Mouse (Mus musculus) right cerebral cortex, postnatal 36 days (tissue): ENCODE measurements around the gene Gm960.

Source experiments
- DNase-seq, 2 experiments: peaks; one replicate each; pipeline ENCODE4 v3.0.0; 2022; ENCODE audit warnings: low spot score in 2 of 2, mixed read lengths in 1 of 2

Gene Gm960

GRCm38 (mm10) chr19:4624406-4625178 lies 73.9 kb downstream of the Gm960 start:
- no peak for DNase-seq

- no peak for DNase-seq
Observed at GRCm38 (mm10) chr19:4624006-4624405, 74.5 kb downstream of the Gm960 start.

- no peak for DNase-seq
Observed at GRCm38 (mm10) chr19:4623419-4623818, 75.0 kb downstream of the Gm960 start.

GRCm38 (mm10) chr19:4622780-4623179 lies 75.7 kb downstream of the Gm960 start:
- no peak for DNase-seq

GRCm38 (mm10) chr19:4620721-4621120 lies 77.7 kb downstream of the Gm960 start:
- no peak for DNase-seq

GRCm38 (mm10) chr19:4619461-4619860 lies 79.0 kb downstream of the Gm960 start:
- no peak for DNase-seq

- no peak for DNase-seq
Observed at GRCm38 (mm10) chr19:4618183-4618582, 80.3 kb downstream of the Gm960 start.

- DNase-seq = no peak
Observed at GRCm38 (mm10) chr19:4616546-4616945, 81.9 kb downstream of the Gm960 start.

GRCm38 (mm10) chr19:4615151-4616093 lies 83.0 kb downstream of the Gm960 start, which contains the start of gene Lrfn4:
Lrfn4 (minus strand) TSS chr19:4615667.
- peak; percentile 89 to 94 for DNase-seq

GRCm38 (mm10) chr19:4614305-4615150 lies 83.9 kb downstream of the Gm960 start:
- no peak for DNase-seq

GRCm38 (mm10) chr19:4613464-4614304 lies 84.8 kb downstream of the Gm960 start:
- no peak for DNase-seq

GRCm38 (mm10) chr19:4612181-4612961 lies 86.1 kb downstream of the Gm960 start:
- DNase-seq = no peak

- DNase-seq = no peak
Observed at GRCm38 (mm10) chr19:4610109-4610508, 88.4 kb downstream of the Gm960 start.

GRCm38 (mm10) chr19:4608511-4608910 lies 90.0 kb downstream of the Gm960 start:
- DNase-seq = no peak

GRCm38 (mm10) chr19:4607406-4607805 lies 91.1 kb downstream of the Gm960 start:
- DNase-seq = no peak

- DNase-seq = no peak
Observed at GRCm38 (mm10) chr19:4605654-4606053, 92.8 kb downstream of the Gm960 start.

- no peak for DNase-seq
Observed at GRCm38 (mm10) chr19:4603801-4604723, 94.4 kb downstream of the Gm960 start.

GRCm38 (mm10) chr19:4602459-4602858 lies 96.0 kb downstream of the Gm960 start:
- DNase-seq = no peak

- DNase-seq = no peak
Observed at GRCm38 (mm10) chr19:4596071-4596470, 102.4 kb downstream of the Gm960 start.
